Mouse (Mus musculus) E14TG2a.4 (cell line): Measurements from ENCODE around the gene Hcn2.

Experiments
- CTCF ChIP-seq: conservative IDR thresholded peaks from 2 replicates; pipeline ENCODE4 v1.5.1; 2014; ENCODE audit warnings: low read length
- POU5F1 ChIP-seq: IDR thresholded peaks from 2 replicates; pipeline ENCODE4 v1.6.1; 2014; ENCODE audit warnings: low read length, borderline replicate concordance

- TF ChIP-seq CTCF (no peak), POU5F1 (no peak)
Measured at GRCm38 (mm10) chr10:79745411-79745810, 29.0 kb downstream of the Hcn2 start.
